Mouse (Mus musculus): ENCODE measurements around the gene Ubr2. TPM values are rescaled to one million over a fixed set of nuclear protein-coding genes. Genes with fewer than 3 reads are reported as not detected.

Gene Ubr2
- polyA plus RNA-seq, 1 experiment from 2014 or later, result 16.1 TPM

DNA sequence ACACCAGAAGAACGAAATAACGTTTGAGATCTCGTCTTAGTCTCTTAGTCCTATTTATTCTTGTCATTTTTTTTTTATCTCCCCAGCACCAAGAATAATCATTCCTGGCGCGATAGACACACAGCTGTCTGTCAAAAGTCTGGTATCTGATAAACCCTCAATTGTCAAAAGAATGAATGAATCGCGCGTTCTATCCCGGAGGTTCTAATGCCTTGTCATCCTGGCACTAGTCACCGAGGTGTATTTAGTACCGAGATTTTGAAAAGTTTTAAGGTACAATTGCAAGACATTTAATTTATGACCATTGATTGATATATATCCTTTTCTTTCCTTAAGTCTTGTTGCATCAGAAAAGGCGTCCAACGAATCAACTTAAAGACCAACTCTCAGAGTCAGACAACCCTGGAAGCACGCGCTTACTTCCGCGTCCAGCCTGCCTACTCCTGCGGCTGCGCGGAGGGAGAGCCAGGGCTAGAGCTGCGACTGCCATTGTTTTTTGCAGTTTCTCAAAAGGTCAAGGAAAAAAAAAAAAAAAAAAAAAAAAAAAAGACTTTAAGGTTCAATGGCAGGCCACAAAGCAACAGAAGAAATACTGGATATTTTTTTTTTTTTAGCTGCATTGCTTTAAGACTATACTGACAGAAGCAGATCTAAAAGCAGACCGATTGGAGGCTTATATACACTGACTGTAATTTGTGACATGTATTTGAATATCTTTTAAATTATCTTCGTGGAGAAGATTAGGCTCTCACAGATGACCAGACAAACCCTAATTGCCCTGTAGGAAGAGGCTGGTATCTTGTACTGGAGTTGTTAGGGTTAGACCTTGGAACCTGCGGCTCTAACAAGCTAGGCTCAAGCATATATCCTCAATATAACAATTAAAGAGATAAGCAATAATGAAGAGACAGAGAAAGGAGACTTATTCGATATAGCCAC, 635 bp upstream of the Ubr2 start:
- Histone ChIP-seq H3K9ac (replicated peaks; ENCODE audit: low read length) (no peak overlapping the region), H3K4me3 (ENCODE audit: low read depth, low read length) (peak overlapping the region; percentile 64), H3K27ac (replicated peaks; ENCODE audit: low read depth, low read length) (no peak overlapping the region), H3K9me3 (replicated peaks; ENCODE audit: control insufficient read depth, low read length) (no peaks in the 10 kb centered on the region), H3K36me3 (replicated peaks; ENCODE audit: control insufficient read depth, insufficient read depth, low read depth, low read length) (no peaks in the 10 kb centered on the region), H3K27me3 (ENCODE audit: control insufficient read depth, insufficient read depth, low read length) (no peaks in the 10 kb centered on the region), H3K4me1 (ENCODE audit: control insufficient read depth, insufficient read depth, low read length) (no peaks in the 10 kb centered on the region), H3K4me2 (ENCODE audit: low read depth, low read length) (peak overlapping the region; percentile 51)
- peak; percentile 84 for DNase-seq (ENCODE audit: low spot score)
- 0 out of 2 replicates have a peak, but pooled peaks have one; percentile 61 for ATAC-seq (replicated peaks; ENCODE audit: insufficient number of reproducible peaks, low FRiP score, low TSS enrichment, low read depth)
- WGBS, result 13% methylated on average over 25 of the region's 25 CpGs

DNA sequence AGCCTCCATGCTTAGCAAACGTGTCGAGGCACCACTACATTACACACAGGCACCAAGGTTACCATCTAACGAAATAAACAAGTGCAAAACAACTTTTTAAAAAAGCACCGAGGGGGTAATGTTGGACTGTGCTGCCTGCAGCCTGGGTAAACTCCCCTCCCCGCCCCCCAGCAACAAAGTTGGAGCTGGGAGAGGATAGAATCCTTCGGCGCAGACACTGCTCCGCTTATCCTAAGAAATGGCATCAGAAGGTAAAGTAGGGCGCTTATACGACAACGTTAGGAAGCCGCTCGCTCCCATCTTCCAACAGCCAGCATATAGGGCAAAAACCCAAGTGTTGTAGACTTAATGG, 834 bp downstream of the Ubr2 start:
- Histone ChIP-seq H3K36me3 (replicated peaks; ENCODE audit: control insufficient read depth, insufficient read depth, low read depth, low read length) (no peaks in the 10 kb centered on the region), H3K4me3 (ENCODE audit: low read depth, low read length) (peak overlapping the region; percentile 64), H3K4me2 (ENCODE audit: low read depth, low read length) (peak overlapping the region; percentile 64), H3K4me1 (ENCODE audit: control insufficient read depth, insufficient read depth, low read length) (no peaks in the 10 kb centered on the region), H3K27me3 (ENCODE audit: control insufficient read depth, insufficient read depth, low read length) (no peaks in the 10 kb centered on the region), H3K9me3 (replicated peaks; ENCODE audit: control insufficient read depth, low read length) (no peaks in the 10 kb centered on the region), H3K27ac (replicated peaks; ENCODE audit: low read depth, low read length) (no peak overlapping the region), H3K9ac (replicated peaks; ENCODE audit: low read length) (peak overlapping the region; percentile 69)
- ATAC-seq (replicated peaks; ENCODE audit: insufficient number of reproducible peaks, low FRiP score, low TSS enrichment, low read depth), result no peak
- DNase-seq (ENCODE audit: low spot score), result no peak
- 2% methylated on average over 13 of the region's 13 CpGs for WGBS

DNA sequence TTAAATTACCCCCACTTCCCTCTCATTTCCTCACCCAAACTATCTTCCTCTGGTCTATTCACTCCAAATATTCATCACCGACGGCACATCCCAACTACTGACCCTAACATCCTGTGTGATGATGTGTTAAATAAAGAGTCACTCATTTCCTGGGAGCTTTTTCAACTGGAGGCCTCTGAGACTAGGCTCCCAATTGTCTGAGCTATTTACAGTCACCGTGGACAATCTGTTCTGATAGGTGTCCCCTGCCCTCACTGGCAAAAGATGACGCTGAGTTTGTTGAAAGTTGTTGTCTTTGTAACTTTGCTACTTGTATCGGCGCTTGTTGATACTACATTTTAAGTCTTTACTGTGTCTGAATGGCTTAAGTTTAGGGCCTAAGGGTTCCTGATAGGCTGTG, 1.3 kb downstream of the Ubr2 start:
- Histone ChIP-seq H3K27ac (replicated peaks; ENCODE audit: low read depth, low read length) (no peak overlapping the region), H3K9ac (replicated peaks; ENCODE audit: low read length) (peak overlapping the region; percentile 69), H3K9me3 (replicated peaks; ENCODE audit: control insufficient read depth, low read length) (no peaks in the 10 kb centered on the region), H3K4me1 (ENCODE audit: control insufficient read depth, insufficient read depth, low read length) (no peaks in the 10 kb centered on the region), H3K4me2 (ENCODE audit: low read depth, low read length) (peak overlapping the region; percentile 64), H3K27me3 (ENCODE audit: control insufficient read depth, insufficient read depth, low read length) (no peaks in the 10 kb centered on the region), H3K4me3 (ENCODE audit: low read depth, low read length) (peak overlapping the region; percentile 64), H3K36me3 (replicated peaks; ENCODE audit: control insufficient read depth, insufficient read depth, low read depth, low read length) (no peaks in the 10 kb centered on the region)
- ATAC-seq (replicated peaks; ENCODE audit: insufficient number of reproducible peaks, low FRiP score, low TSS enrichment, low read depth), result no peak
- 20% methylated on average over 6 of the region's 6 CpGs for WGBS
- no peak for DNase-seq (ENCODE audit: low spot score)

DNA sequence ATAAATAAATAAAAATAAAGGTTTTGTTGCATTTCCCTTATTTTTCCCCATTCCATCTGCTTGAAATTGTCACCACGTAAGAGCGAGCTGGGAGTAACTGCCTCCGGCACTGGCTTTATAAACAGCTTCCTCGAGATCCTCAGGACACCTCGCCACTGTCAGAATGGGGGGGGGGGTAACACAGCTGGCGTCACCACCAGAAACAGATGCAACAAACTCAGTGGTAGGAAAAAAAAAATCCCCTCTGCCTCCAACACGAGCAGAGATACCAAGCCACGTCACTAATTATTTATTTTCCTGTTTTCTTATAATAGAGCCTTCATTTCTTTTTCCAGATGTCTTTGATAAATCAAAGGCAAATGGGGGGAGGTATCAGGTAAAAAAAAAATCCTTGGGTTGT, 1.9 kb downstream of the Ubr2 start:
- no peaks in the 10 kb centered on the region for H3K9me3 ChIP-seq (replicated peaks; ENCODE audit: control insufficient read depth, low read length)
- ATAC-seq (replicated peaks; ENCODE audit: insufficient number of reproducible peaks, low FRiP score, low TSS enrichment, low read depth) (no peak), DNase-seq (ENCODE audit: low spot score) (no peak)
- no peak overlapping the region for H3K9ac ChIP-seq (replicated peaks; ENCODE audit: low read length)
- no peaks in the 10 kb centered on the region for H3K36me3 ChIP-seq (replicated peaks; ENCODE audit: control insufficient read depth, insufficient read depth, low read depth, low read length)
- H3K4me3 ChIP-seq (ENCODE audit: low read depth, low read length), result no peak overlapping the region; the same call in 1 of the 2 replicates
- 51% methylated on average over 8 of the region's 8 CpGs for WGBS
- H3K27me3 ChIP-seq (ENCODE audit: control insufficient read depth, insufficient read depth, low read length), result no peaks in the 10 kb centered on the region
- no peak overlapping the region for H3K27ac ChIP-seq (replicated peaks; ENCODE audit: low read depth, low read length)
- H3K4me1 ChIP-seq (ENCODE audit: control insufficient read depth, insufficient read depth, low read length), result no peaks in the 10 kb centered on the region
- peak overlapping the region; percentile 64; the same call in 1 of the 2 replicates for H3K4me2 ChIP-seq (ENCODE audit: low read depth, low read length)

DNA sequence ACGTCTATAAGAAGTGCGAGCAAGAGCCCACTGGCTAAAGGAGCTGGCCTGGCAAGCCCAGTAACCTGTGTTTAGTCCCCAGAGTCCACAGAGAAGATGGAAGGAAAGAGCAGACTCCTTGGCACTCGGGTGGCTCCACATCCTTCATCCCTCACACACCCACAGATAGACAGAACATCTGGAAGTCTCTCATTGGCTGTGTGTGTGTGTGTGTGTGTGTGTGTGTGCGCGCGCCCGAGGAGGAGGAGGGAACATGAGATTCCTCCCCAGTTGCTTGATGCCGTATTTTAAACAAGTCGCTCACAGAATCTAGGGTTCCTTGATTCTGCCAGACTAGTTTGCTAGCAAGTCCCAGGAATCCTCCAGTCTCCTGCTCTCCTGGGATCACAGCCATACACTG, 3.6 kb downstream of the Ubr2 start:
- ATAC-seq (replicated peaks; ENCODE audit: insufficient number of reproducible peaks, low FRiP score, low TSS enrichment, low read depth), result no peak

DNA sequence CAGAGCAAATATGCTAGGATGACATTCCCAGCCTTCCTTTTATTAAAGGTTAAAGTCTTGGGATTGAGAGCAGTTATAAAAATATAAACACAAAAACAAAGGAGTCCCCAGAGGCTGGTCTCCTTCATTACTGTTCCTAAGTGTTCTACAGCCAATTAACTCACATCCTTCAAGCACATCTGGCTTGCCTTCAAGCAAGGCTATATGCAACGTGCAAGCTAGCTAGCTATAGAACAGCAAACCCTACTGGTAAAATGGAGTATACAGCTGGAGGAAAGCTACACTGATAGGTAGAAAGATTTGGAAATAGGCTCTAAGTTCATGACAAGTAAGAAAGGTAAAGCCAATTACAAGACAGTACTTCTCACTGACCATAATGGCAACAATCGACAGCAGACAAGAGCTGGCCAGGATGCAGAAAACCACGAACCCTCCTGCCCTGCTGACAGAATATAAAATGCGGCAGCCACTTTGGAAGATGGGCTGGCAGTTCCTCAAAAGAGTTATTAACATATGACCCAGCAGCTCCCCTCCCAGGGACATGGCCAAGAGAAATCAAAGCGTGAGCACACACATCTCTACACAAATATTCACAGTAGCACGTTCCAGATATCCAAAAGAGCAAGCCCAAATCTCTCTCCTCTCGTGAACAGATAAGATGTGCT, 4.5 kb downstream of the Ubr2 start:
- H3K36me3 ChIP-seq (replicated peaks; ENCODE audit: control insufficient read depth, insufficient read depth, low read depth, low read length), result no peaks in the 10 kb centered on the region
- DNase-seq (ENCODE audit: low spot score) (peak; percentile 12), ATAC-seq (replicated peaks; ENCODE audit: insufficient number of reproducible peaks, low FRiP score, low TSS enrichment, low read depth) (no peak)
- no peak overlapping the region for H3K27ac ChIP-seq (replicated peaks; ENCODE audit: low read depth, low read length)
- H3K4me3 ChIP-seq (ENCODE audit: low read depth, low read length), result no peak overlapping the region
- H3K9me3 ChIP-seq (replicated peaks; ENCODE audit: control insufficient read depth, low read length), result no peaks in the 10 kb centered on the region
- H3K27me3 ChIP-seq (ENCODE audit: control insufficient read depth, insufficient read depth, low read length), result no peaks in the 10 kb centered on the region
- H3K4me1 ChIP-seq (ENCODE audit: control insufficient read depth, insufficient read depth, low read length), result no peaks in the 10 kb centered on the region
- H3K9ac ChIP-seq (replicated peaks; ENCODE audit: low read length), result no peak overlapping the region
- no peak overlapping the region for H3K4me2 ChIP-seq (ENCODE audit: low read depth, low read length)
- 80% methylated on average over 7 of the region's 7 CpGs for whole genome bisulfite sequencing

More for the DNA sequence above, 3.6 kb downstream of the Ubr2 start:
- H3K27me3 ChIP-seq (ENCODE audit: control insufficient read depth, insufficient read depth, low read length), result no peaks in the 10 kb centered on the region
- no peaks in the 10 kb centered on the region for H3K36me3 ChIP-seq (replicated peaks; ENCODE audit: control insufficient read depth, insufficient read depth, low read depth, low read length)
- H3K4me1 ChIP-seq (ENCODE audit: control insufficient read depth, insufficient read depth, low read length), result no peaks in the 10 kb centered on the region
- no peak overlapping the region for H3K4me3 ChIP-seq (ENCODE audit: low read depth, low read length)
- H3K4me2 ChIP-seq (ENCODE audit: low read depth, low read length), result no peak overlapping the region
- WGBS, result 85% methylated on average over 8 of the region's 9 CpGs
- H3K27ac ChIP-seq (replicated peaks; ENCODE audit: low read depth, low read length), result no peak overlapping the region
- no peak overlapping the region for H3K9ac ChIP-seq (replicated peaks; ENCODE audit: low read length)
- DNase-seq (ENCODE audit: low spot score), result no peak
- H3K9me3 ChIP-seq (replicated peaks; ENCODE audit: control insufficient read depth, low read length), result no peaks in the 10 kb centered on the region

DNA sequence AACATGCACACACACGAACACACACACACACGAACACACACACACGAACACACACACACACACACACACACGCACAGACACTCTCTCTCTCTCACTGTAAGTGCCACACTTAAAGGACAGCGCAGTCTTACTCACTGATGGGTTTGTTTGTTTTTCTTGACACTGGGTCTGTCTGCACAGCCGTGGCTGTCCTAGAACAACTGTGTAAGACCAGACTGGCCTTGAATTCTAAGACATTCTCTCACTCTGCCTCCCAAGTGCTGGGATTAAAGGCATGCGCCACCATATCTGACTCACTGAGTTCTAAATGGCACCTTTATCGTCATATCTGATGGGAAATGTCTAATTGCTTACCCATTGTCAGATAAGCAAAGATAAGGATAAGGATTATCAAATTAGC, 7.1 kb downstream of the Ubr2 start:
- no peak overlapping the region for H3K9ac ChIP-seq (replicated peaks; ENCODE audit: low read length)
- H3K4me3 ChIP-seq (ENCODE audit: low read depth, low read length), result no peak overlapping the region
- DNase-seq (ENCODE audit: low spot score) (no peak), ATAC-seq (replicated peaks; ENCODE audit: insufficient number of reproducible peaks, low FRiP score, low TSS enrichment, low read depth) (no peak)
- no peaks in the 10 kb centered on the region for H3K27me3 ChIP-seq (ENCODE audit: control insufficient read depth, insufficient read depth, low read length)
- H3K36me3 ChIP-seq (replicated peaks; ENCODE audit: control insufficient read depth, insufficient read depth, low read depth, low read length), result peaks cover 3% of the 10 kb centered on the region; the same call in 1 of the 2 replicates
- 79% methylated on average over 8 of the region's 8 CpGs for WGBS
- H3K4me1 ChIP-seq (ENCODE audit: control insufficient read depth, insufficient read depth, low read length), result no peaks in the 10 kb centered on the region
- no peaks in the 10 kb centered on the region for H3K9me3 ChIP-seq (replicated peaks; ENCODE audit: control insufficient read depth, low read length)
- H3K27ac ChIP-seq (replicated peaks; ENCODE audit: low read depth, low read length), result no peak overlapping the region
- H3K4me2 ChIP-seq (ENCODE audit: low read depth, low read length), result no peak overlapping the region

DNA sequence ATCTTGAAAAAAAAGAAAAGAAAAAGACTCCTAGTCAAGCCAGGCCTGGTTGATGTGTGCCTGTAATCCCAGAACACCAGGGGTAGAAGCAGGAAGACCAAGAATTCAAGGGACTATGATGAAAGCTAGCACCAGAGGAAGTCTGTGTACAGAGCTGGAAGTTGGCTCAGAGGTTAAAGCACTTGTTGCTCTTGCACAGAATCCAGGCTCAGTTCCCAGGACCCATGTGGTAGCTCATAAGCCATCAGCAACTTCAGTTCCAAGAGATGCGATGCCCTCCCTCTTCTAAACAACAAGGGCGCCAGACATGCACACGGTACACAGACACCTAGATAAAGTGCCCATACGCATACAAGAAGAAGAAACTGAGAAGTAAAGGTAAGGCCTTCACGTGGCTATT, 8.0 kb downstream of the Ubr2 start:
- Histone ChIP-seq H3K27me3 (ENCODE audit: control insufficient read depth, insufficient read depth, low read length) (no peaks in the 10 kb centered on the region), H3K27ac (replicated peaks; ENCODE audit: low read depth, low read length) (no peak overlapping the region), H3K4me2 (ENCODE audit: low read depth, low read length) (no peak overlapping the region), H3K9ac (replicated peaks; ENCODE audit: low read length) (no peak overlapping the region), H3K4me1 (ENCODE audit: control insufficient read depth, insufficient read depth, low read length) (no peaks in the 10 kb centered on the region), H3K36me3 (replicated peaks; ENCODE audit: control insufficient read depth, insufficient read depth, low read depth, low read length) (peaks cover 5% of the 10 kb centered on the region; the same call in 1 of the 2 replicates), H3K9me3 (replicated peaks; ENCODE audit: control insufficient read depth, low read length) (no peaks in the 10 kb centered on the region), H3K4me3 (ENCODE audit: low read depth, low read length) (no peak overlapping the region)
- DNase-seq (ENCODE audit: low spot score) (no peak), ATAC-seq (replicated peaks; ENCODE audit: insufficient number of reproducible peaks, low FRiP score, low TSS enrichment, low read depth) (no peak)
- WGBS, result 94% methylated on average over 5 of the region's 5 CpGs
